Mouse (Mus musculus) cortical plate, adult 2 months (tissue): ENCODE measurements around the gene Gm5244. TPM values are rescaled to one million over a fixed set of nuclear protein-coding genes. Genes with fewer than 3 reads are reported as not detected.

Experiments
- H3K27ac ChIP-seq: fragments of 200-500 bp; 2 replicates; pipeline ENCODE4 v1.5.1; 2012; ENCODE audit warnings: low read length, control low read depth, inconsistent platforms; ENCODE audit not compliant: insufficient read depth
- H3K4me1 ChIP-seq: fragments of 200-500 bp; 2 replicates; pipeline ENCODE4 v1.6.1; 2011; ENCODE audit warnings: low read length; ENCODE audit not compliant: control insufficient read depth, insufficient read depth
- H3K4me3 ChIP-seq: fragments of 200-500 bp; 2 replicates; pipeline ENCODE4 v1.5.1; 2011; ENCODE audit warnings: mild to moderate bottlenecking, low read length, control low read depth; ENCODE audit not compliant: insufficient read depth
- CTCF ChIP-seq: fragments of 200-500 bp; IDR thresholded peaks from 2 replicates; pipeline ENCODE4 v1.5.1; 2011; ENCODE audit warnings: mild to moderate bottlenecking, control low read depth, low read length; ENCODE audit not compliant: insufficient read depth; ENCODE audit errors: extremely low read depth
- POLR2A ChIP-seq: fragments of 200-500 bp; IDR thresholded peaks from 2 replicates; pipeline ENCODE4 v1.6.1; 2011; ENCODE audit warnings: mild to moderate bottlenecking, low read length, control low read depth; ENCODE audit not compliant: insufficient read depth; ENCODE audit errors: extremely low read depth
- polyA plus RNA-seq: library from polyadenylated mRNA; depleted of rRNA; stranded (reverse); fragments of >200 nt; gene quantifications from 2 replicates; pipeline ENCODE4 v1.2.3, GENCODE M21; 2012; rRNA removed

The Gm5244 gene
- polyA plus RNA-seq, 1 experiment: not detected

- H3K4me3 ChIP-seq: no peak within 1 kb of the TSS
Measured at GRCm38 (mm10) chr19:12883555-12883954, 37.1 kb downstream of the Gm5244 start, which contains the start of gene Olfr1445. Gene Olfr1445, plus strand, starts transcription at chr19:12883855.

GRCm38 (mm10) chr19:12893424-12893823, 46.9 kb downstream of the Gm5244 start, which contains the start of gene Olfr1446:
Gene Olfr1446, minus strand, starts transcription at chr19:12893524.
- no peak within 1 kb of the TSS for H3K27ac ChIP-seq

More at GRCm38 (mm10) chr19:12883555-12883954, 37.1 kb downstream of the Gm5244 start, which contains the start of gene Olfr1445:
- H3K4me1 ChIP-seq: no peaks in the 10 kb centered on the region
- H3K27ac ChIP-seq: no peak within 1 kb of the TSS
- no peak for TF ChIP-seq CTCF
- no peak for TF ChIP-seq POLR2A

More at GRCm38 (mm10) chr19:12893424-12893823, 46.9 kb downstream of the Gm5244 start, which contains the start of gene Olfr1446:
- Histone ChIP-seq H3K4me1 (no peaks in the 10 kb centered on the region), H3K4me3 (no peak within 1 kb of the TSS)
- no peak for TF ChIP-seq CTCF
- TF ChIP-seq POLR2A: no peak

Other genes with a start within 250 kb of the Gm5244 start
- 0.10 and 0.26 TPM in 2 replicates for gene Gm4952, start 246.7 kb upstream of the Gm5244 start, polyA plus RNA-seq
- not detected in 2 replicates for gene Glyat, start 213.4 kb upstream of the Gm5244 start, polyA plus RNA-seq
- gene Olfr1442, start 176.2 kb upstream of the Gm5244 start, polyA plus RNA-seq: not detected in 2 replicates
- not detected in 2 replicates for gene Olfr1443, start 168.6 kb upstream of the Gm5244 start, polyA plus RNA-seq
- gene Keg1, start 150.9 kb upstream of the Gm5244 start, polyA plus RNA-seq: not detected in 2 replicates
- gene Cntf, start 81.0 kb upstream of the Gm5244 start, polyA plus RNA-seq: 2.1 and 3.2 TPM in 2 replicates
- gene Zfp91, start 50.6 kb upstream of the Gm5244 start, polyA plus RNA-seq: 51.3 and 55.9 TPM in 2 replicates
- gene Lpxn, start 50.5 kb upstream of the Gm5244 start, polyA plus RNA-seq: 2.6 TPM in 2 replicates
- not detected in 2 replicates for gene Olfr1444, start 10.6 kb downstream of the Gm5244 start, polyA plus RNA-seq
- not detected in 2 replicates for gene Olfr1445, start 37.2 kb downstream of the Gm5244 start, polyA plus RNA-seq
- not detected in 2 replicates for gene Olfr1446, start 46.8 kb downstream of the Gm5244 start, polyA plus RNA-seq
- not detected in 2 replicates for gene Olfr1447, start 57.1 kb downstream of the Gm5244 start, polyA plus RNA-seq
- not detected in 2 replicates for gene Olfr1448, start 77.7 kb downstream of the Gm5244 start, polyA plus RNA-seq
- not detected in 2 replicates for gene Olfr1449, start 84.2 kb downstream of the Gm5244 start, polyA plus RNA-seq
- gene Olfr1450, start 103.6 kb downstream of the Gm5244 start, polyA plus RNA-seq: not detected in 2 replicates
- not detected in 2 replicates for gene Olfr1451, start 148.3 kb downstream of the Gm5244 start, polyA plus RNA-seq
- gene Olfr1453, start 181.6 kb downstream of the Gm5244 start, polyA plus RNA-seq: not detected in 2 replicates
- gene Olfr1454, start 213.9 kb downstream of the Gm5244 start, polyA plus RNA-seq: not detected in 2 replicates